Mouse (Mus musculus): ENCODE measurements around the gene Kantr.
"Not testable (repeated sequence)": the region's sequence is repeated elsewhere in the genome, so short reads cannot be mapped to it uniquely, and the experiment has no call there.

Gene Kantr

GRCm38 (mm10) chrX:152326996-152327688 is at the start of gene Kantr:
Gene Kantr, minus strand, starts transcription at chrX:152327495.
- DNase-seq (ENCODE audit: low spot score in 2 of 2), result peak; percentile 79 to 81

- no peak for DNase-seq (ENCODE audit: low spot score in 2 of 2)
These were observed 41.3 kb upstream of the Kantr start, which contains the start of gene Gpr173 for GRCm38 (mm10) chrX:152368397-152369273. Gene Gpr173, minus strand, starts transcription at chrX:152368704.

- no peak for DNase-seq (ENCODE audit: low spot score in 2 of 2)
These were observed 40.7 kb upstream of the Kantr start for GRCm38 (mm10) chrX:152368054-152368396.

GRCm38 (mm10) chrX:152366418-152366817 is 39.1 kb upstream of the Kantr start:
- DNase-seq (ENCODE audit: low spot score in 2 of 2), result no peak

GRCm38 (mm10) chrX:152352553-152353153 is 25.4 kb upstream of the Kantr start:
- peak; percentile 32 to 38 for DNase-seq (ENCODE audit: low spot score in 2 of 2)

GRCm38 (mm10) chrX:152347041-152347440 is 19.7 kb upstream of the Kantr start:
- DNase-seq (ENCODE audit: low spot score in 2 of 2), result no peak

GRCm38 (mm10) chrX:152346587-152346986 is 19.3 kb upstream of the Kantr start:
- no peak for DNase-seq (ENCODE audit: low spot score in 2 of 2)

- DNase-seq (ENCODE audit: low spot score in 2 of 2), result no peak
These were observed 15.6 kb upstream of the Kantr start for GRCm38 (mm10) chrX:152342903-152343302.

- peak; percentile 92 to 93 for DNase-seq (ENCODE audit: low spot score in 2 of 2)
These were observed 15.1 kb upstream of the Kantr start, which contains the start of gene Tspyl2 for GRCm38 (mm10) chrX:152342358-152342901. Gene Tspyl2, minus strand, starts transcription at chrX:152342425.

- DNase-seq (ENCODE audit: low spot score in 2 of 2), result no peak
These were observed 14.2 kb upstream of the Kantr start for GRCm38 (mm10) chrX:152341496-152341895.

- DNase-seq (ENCODE audit: low spot score in 2 of 2), result peak; percentile 75 to 86
These were observed 9.4 kb upstream of the Kantr start for GRCm38 (mm10) chrX:152336546-152337332.

- DNase-seq (ENCODE audit: low spot score in 2 of 2), result not testable (repeated sequence)
These were observed 8.8 kb upstream of the Kantr start for GRCm38 (mm10) chrX:152336123-152336522.

GRCm38 (mm10) chrX:152329400-152329799 is 2.1 kb upstream of the Kantr start:
- not testable (repeated sequence) for DNase-seq (ENCODE audit: low spot score in 2 of 2)

GRCm38 (mm10) chrX:152327689-152328052 is 376 bp upstream of the Kantr start:
- DNase-seq (ENCODE audit: low spot score in 2 of 2), result no peak

- DNase-seq (ENCODE audit: low spot score in 2 of 2), result no peak
These were observed 3.7 kb downstream of the Kantr start for GRCm38 (mm10) chrX:152323584-152323983.

- peak; percentile 18 to 19 for DNase-seq (ENCODE audit: low spot score in 2 of 2)
These were observed 4.5 kb downstream of the Kantr start for GRCm38 (mm10) chrX:152322776-152323175.

- no peak for DNase-seq (ENCODE audit: low spot score in 2 of 2)
These were observed 6.8 kb downstream of the Kantr start for GRCm38 (mm10) chrX:152320535-152320934.

GRCm38 (mm10) chrX:152307942-152308341 is 19.4 kb downstream of the Kantr start:
- peak; percentile 23 to 34 for DNase-seq (ENCODE audit: low spot score in 2 of 2)

GRCm38 (mm10) chrX:152307371-152307770 is 19.9 kb downstream of the Kantr start:
- peak; percentile 42 to 61 for DNase-seq (ENCODE audit: low spot score in 2 of 2)

- DNase-seq (ENCODE audit: low spot score in 2 of 2), result no peak
These were observed 21.1 kb downstream of the Kantr start for GRCm38 (mm10) chrX:152306224-152306623.

- not testable (repeated sequence) for DNase-seq (ENCODE audit: low spot score in 2 of 2)
These were observed 40.3 kb downstream of the Kantr start for GRCm38 (mm10) chrX:152287026-152287425.

Data from spleen, postnatal 36 days (tissue).